Mouse (Mus musculus) adrenal gland, postnatal 36 days (tissue): ENCODE data around the gene Gpr107. TPM values are rescaled to one million over a fixed set of nuclear protein-coding genes. Genes with fewer than 3 reads are reported as not detected.

Experiments used
- DNase-seq, 2 experiments: peaks; one replicate each; pipeline ENCODE4 v3.0.0; 2021; ENCODE audit warnings: mixed read lengths in 1 of 2
- total RNA-seq, 2 experiments: library from RNA; stranded (reverse); gene quantifications; 2 replicates each; pipeline ENCODE4 v1.2.3; 2021

Gene Gpr107
- total RNA-seq, 2 experiments from 2014 or later: 58.5 to 63.4 TPM

DNA sequence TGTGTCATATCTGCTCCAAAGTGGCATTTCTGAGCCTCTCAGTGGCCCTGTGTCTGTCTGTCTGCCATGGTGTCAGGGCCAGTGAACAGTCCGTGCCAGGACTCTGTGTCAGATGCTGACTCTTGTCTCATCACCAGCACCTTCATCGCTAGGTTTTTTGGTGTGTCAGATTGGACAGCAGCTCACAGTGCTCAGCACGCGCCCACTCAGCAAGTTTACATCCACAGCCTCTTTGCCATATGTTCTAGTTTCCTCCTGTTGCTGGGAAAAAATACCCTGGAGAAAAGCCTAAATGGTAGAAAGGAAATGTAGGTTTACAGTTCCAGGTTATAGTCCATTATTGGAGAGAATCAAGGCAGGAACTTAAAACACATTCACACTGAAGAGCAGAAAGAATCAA, 46.5 kb downstream of the Gpr107 start:
- DNase-seq: no peak

DNA sequence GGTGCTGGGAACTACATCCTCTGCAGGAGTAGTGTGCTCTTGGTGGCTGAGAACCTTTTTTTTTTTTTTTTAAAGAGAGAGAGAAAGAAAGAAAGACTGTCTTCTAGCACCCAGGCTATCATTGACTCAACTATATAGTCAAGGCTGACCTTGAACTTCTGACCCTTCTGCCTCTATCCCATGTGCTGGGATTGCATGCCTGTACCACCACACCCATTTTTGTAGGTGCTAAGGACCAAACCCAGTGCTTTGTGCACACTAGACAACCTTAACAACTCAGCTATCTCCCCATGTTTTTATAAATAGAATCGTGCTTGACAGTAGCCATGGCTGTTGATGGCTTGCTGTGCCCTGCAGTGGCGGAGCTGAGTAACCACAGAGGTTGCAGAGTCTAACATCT, 47.9 kb downstream of the Gpr107 start:
- DNase-seq: no peak

DNA sequence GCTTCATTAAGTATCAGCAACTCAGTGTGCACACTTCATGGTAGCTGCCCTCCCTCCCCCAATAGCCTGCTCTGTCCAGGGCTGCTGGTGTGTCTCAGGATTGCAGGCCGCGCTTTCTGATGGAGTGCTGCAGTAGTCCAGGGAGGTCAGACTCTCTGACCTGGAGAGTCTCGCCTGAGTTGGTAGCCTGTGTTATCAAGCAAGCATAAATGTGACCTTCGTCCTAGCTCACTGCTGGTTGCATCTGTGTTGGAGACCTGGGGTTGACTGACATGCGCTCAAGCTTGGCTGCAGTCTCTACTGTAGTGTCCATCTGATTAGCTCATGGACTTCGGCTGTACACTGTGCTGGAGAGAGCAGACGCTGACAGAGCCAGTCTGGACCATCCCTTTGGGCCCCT, 49.7 kb downstream of the Gpr107 start:
- DNase-seq: no peak

DNA sequence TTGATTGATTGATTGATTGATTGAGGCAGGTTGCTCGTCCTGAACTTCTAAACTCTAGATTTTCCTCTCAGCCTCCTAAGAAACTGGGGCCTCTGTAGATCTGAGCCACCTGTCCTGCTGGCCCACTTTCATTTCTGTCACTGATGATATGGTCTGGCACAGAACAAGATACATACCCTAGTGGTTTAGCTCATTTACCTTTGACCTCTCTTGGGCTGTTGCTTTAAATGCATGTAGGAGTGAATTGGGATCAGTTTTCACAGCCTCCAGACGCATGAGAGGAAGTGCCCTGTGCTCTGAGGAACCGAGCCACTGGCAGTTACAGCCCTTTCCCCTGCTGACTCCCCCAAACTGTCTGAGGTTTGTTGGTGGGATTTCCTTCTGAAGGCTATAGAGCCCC, 50.2 kb downstream of the Gpr107 start:
- no peak for DNase-seq

DNA sequence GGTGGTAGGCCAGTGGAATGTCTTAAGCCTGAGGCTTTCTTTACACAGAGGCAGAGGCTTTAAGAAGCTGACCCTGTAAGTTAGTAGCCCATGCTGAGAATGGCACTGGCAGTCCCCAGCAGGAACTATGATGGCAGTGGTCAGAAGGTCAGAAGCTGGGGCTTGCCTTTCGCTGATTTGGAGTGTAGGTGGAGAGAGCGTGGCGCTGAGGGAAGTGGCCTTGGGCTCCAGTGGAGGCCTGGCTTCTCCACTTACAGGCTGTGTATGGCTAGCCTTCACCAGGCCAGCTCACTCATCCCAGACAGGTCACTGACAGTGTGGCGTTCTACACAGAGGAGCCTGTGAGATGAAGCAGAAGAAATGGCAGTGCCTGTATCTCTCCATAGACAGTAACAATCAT, 50.8 kb downstream of the Gpr107 start:
- peak; percentile 59 to 63 for DNase-seq

DNA sequence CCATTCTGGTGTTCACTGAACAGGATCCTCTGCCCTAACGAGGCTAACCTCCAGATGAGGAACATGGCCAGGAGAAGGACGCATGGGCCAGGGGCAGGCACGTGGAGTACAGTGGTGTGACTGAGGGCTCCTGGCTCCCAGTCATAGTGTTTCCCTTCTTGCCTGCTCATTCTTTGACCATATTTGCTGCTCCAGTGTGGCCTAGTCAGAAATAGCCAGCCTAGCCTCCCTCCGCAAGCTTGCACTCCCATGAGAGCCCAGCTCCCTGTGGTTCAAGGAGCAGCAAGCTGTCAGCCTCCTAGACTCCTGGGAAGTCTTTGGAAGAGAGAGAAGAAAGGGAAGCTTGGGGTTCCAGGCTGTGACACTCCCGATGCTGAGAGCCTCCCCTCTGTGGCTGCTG, 52.6 kb downstream of the Gpr107 start:
- no peak for DNase-seq

DNA sequence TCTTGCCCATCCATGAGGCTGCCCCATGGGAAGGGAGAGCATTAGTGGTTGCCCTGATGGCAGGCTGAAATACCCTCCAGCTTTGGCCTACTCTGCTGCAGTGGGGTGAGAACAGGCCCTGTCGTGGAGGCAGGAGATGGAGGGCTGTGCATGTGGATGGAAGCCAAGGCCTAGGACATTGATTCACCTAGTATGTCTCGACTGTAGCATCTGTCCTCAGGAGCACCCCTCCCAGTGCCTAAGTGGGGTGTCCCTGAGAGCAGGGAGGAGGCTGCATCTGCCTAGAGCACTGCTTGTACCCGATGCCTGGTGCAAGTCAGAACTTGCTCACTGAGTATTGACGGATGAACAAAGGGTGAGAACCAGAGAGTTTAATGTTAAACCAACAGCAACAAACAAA, 54.1 kb downstream of the Gpr107 start:
- DNase-seq: peak; percentile 22 to 42

DNA sequence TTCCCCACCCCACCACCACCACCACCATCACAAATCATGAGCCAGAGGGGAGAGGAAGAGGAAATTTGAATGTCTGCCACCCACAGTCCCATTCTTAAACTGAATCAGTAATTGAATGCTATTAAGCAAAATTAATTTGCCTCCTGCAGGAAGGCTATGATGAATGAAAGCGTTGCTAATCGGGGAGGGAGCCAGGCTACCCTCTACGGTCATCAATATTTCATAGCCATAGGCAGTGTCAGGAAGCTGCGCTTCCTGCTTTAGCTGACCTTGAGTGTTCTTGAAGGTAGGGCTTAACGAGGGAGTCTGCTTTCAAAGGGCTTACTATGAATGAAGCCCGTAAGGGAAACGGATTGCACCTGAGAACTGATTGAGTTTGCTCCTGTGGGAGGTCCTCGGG, 54.8 kb downstream of the Gpr107 start:
- DNase-seq: no peak

DNA sequence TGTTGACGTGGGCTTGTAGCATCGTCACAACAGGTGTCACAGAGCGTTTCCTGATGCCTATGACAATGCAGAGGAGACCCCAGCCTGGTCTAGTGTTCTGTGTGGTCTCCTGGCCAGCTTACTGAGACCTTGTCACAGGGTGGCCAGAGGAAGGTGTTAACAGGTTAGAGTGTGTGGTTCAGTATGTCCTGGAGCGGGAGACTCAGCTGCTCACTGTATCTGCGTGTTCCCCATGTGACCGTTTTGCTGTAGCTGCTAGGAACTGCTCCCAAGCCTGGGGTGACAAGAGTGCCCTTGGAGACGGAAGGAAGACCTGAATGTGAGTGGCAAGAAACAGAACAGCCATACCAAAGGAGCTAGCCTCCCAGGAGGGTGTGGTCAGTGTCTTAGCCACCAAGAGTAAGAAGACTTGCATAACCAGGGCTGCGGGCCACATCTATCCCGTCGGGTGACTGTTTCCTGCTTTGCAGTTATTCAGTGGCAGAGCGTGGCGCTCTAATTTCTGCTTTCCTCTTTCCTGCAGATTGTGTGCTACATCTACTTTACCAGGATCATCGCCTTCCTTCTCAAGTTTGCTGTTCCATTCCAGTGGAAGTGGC, 56.5 kb downstream of the Gpr107 start:
- no peak for DNase-seq

DNA sequence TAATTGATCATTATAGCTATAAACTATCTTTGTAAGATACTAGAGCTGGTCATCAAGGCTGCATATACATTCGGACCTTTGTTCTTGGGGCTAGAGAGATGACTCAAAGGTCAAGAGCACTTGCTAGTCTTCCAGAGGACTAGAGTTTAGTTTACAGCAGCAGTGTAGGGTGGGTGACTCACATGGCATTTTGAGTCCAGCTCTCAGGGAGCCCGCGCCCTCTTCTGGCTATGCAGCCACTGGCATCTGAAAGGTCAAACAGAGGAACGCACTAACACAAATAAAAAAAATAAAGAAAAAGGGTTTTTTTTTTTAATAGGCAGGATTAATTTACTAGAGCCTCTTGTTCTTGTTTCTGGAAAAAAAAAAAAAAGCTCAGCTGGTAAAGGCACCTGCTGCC, 57.4 kb downstream of the Gpr107 start:
- peak; percentile 78 to 84 for DNase-seq

DNA sequence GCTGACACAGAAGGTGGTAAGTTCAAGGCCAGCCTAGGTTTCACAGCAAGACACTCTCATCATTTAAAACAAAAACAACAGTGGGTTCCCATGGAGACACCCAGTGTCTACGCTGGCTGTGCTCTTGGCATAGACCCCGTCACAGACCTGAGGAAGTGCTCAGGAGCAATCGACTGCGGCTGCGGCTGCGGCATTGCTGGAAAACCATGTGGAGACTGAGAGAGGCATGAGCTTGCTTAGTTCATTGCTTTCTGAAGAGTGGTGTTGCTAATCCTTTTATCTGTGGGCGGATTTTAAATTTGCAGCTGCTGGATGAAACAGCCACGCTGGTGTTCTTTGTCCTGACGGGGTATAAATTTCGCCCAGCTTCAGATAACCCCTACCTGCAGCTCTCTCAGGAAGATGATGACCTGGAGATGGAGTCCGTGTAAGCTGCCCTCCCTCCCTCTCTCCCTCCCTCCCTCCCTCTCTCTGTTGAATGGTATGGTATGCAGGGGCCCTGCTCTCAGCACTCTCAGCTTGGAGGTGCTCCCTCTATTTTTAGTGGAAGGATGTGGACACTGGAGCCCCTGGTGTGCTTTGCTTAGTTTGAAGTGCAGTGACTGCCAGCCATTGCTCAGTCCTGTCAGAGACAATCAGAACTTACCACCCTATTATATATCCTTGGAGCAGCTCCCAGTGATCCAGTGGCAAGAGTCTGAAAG, 58.2 kb downstream of the Gpr107 start:
- DNase-seq: no peak

DNA sequence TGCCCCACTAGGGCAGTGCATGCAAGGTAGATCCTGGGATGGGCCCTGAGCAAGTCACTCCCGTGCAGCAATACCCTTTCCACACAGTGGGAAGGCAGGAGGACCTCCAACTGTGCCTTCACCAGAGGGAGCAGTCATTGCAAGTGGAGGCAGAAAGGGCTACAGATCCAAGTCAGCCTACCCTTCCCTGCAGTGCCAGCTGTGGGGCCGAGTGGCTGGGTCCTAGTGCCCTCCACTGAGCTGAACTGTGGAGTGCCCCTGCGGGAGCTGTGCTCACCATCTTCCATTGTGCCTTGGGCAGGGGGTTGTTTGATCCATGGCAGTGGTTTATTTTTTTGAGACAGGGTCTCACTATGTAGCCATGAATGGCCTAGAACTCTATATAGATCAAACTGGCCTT, 59.1 kb downstream of the Gpr107 start:
- DNase-seq: no peak

DNA sequence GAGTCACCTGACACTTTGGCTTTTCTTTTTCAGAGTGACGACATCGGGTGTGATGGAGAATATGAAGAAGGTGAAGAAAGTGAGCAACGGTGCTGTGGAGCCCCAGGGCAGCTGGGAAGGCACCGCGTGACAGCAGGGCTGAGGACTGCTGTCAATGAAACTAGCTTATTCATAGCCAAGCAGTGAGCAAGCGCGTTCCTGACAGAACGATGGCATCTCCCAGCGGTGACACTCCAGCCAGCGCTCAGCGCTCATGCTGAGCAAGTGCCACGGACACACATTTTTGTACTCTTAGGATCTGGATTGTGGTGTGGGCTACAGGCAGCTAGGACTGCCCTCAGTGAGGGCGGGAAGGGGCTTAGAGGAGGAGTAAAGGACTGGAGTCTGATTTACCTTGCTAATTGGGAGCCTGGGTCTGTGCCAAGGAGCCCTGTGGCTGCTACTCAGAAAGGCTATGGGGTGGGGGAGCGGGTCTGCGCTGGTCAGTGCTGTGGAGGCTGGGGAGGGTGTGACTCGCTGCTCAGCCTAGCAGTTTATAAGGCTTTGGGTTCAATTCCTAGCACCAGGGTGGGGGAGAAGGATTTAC, 62.2 kb downstream of the Gpr107 start:
- DNase-seq: no peak

DNA sequence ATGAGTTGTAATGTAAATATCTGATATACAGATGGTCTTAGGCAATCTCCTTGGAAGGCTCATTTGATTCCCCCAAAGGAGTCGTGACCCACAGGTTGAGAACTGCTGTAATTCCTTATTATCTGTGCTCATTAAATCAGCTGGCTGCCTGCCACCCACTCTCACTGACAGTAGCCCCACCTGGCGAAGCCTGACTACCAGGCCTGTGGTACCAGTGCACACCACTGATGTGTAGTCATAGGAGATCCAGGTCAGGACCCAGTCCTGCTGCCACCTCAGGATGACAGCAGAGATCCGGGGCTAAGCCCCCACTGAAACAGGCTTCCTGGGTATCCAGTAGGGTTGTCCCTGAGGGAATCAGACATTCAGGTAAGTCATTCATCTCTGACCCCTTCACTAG, 66.5 kb downstream of the Gpr107 start:
- no peak for DNase-seq

DNA sequence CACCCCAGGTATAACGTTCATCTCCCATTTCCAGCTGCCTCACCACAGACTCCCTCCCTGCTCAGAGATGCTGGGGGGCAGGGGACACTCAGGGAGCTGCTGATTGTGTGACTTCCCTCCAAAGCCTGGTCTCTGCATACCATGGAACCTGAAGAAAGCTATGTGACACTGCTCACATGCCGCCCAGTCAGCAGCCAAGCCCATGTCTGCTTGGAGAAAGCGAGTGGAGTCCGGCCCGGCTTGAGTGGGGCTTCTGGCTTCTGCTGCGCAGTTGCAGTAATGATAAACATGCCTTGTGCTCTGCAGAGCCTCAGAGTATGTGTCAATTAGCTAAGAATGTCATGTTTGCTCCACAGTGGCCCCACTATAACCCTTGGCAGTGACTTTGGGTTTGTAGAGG, 67.4 kb downstream of the Gpr107 start:
- DNase-seq: no peak

DNA sequence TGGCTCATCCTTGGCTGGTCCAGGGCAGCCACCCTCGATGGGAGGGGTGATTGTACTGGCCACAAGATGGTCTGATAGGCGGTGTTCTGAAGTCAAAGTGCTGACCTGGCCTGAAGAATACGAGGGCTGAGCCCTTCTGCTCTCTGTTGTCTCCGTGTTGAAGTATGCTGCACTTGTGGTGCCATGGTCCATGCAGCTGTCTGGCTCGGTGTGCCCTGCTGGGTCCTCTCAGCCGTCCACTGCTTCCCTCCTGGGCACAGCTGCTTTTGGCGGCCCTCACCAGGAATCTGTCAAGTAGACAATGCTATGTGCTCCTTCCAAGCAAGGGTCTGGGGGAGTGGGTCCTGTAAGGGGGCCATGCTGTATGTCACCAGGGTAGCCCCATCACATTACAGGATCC, 68.7 kb downstream of the Gpr107 start:
- no peak for DNase-seq

DNA sequence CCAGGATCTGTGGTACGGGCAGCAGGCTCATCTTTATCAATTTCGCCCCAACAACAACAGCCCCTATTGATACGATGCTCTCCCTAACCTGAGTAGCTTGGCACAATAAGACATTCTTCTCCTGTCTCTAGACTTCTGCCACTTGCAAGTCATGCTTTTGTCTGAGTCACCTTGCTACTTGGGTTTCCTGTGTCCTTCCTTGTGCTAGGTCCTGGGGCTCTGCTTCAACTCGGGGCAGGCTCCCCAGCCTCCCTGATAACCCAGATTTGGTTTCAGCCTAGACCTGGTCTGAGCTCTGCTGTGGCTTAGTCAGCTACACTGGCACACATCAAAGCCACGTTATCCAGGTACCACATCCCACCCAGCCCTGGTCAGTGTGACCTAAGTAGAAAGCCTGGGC, 69.5 kb downstream of the Gpr107 start:
- no peak for DNase-seq

DNA sequence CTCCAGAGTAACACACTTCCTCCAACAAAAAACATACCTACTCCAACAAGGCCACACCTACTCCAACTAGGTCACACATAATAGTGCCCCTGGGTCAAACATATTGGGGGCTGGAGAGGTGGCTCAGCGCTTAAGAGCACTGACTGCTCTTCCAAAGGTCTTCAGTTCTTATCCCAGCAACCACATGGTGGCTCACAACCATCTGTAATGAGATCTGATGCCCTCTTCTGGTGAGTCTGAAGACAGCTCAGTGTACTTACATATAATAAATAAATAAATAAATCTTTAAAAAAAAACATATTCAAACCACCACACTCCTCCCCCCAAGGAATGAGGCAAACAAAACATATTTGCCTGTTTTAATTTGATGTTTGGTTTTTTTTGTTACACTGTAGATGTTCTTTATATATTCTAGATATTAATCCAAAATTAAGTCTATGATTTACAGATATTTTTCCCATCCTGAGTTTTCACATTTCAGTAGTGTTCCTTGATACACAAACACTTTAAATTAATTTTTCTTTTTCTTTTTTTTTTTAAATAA, 76.7 kb downstream of the Gpr107 start:
- DNase-seq: no peak

DNA sequence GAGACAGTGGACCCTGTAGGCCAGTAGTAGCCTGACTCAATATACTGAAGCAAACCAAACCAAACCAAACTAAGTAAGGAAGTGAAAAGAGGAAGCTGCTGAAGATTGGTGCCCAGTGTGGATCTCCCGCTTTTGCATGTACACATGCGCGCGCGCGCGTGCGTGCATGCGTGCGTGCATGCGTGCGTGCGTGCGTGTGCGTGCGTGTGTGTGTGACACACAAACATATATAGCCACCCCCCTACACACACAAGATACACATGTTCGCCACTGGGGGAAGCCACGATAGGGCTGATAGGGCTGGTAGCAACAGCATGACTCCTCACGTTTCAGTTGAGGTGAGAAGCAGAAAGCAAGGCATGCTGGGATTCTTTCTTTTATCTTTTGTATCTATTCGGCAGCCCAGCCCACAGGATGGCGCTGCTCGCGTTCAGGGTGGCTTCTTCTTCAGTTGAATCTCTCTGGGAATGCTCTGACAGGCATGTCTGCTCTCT, 87.1 kb downstream of the Gpr107 start:
- DNase-seq: peak in 1 of 2 experiments; percentile 51

DNA sequence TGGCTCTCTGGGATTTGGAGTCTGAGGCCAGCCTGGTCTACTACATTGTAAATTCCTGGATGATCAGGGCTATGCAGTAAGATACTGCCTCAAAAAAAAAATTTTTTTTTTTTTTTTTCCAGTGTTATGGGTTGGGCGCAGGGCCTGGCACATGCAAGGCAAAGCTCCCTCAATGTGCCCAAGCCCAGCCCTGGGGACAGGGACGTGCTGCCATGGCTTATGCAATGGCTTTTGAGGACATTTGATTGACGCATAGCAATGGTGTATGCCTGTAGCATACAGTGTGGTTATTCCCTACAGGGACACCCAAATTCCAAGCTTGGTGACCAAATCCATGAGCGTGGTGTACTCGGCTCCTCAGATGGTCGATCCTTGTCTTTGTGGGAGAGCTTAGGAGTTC, 87.7 kb downstream of the Gpr107 start:
- DNase-seq: no peak

DNA sequence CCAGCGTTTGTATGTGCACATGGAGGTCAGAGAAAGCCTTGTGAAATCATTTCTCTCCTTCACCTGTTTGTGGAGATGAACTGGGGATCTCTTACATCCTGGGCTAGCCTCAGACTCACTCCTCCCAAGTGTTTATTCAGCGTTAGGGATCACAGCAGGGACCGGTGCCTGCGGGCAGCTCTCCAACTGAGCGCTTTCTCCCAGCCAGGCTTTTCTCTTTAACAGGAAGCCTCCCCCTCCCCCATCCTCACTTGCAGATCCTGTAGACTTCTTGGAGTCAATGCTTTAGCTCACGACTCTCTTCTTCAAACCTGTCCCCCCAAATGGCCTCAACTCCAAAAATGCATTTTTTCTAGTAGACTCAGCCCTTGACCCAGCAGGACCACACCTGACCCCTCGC, 89.5 kb downstream of the Gpr107 start:
- no peak for DNase-seq

DNA sequence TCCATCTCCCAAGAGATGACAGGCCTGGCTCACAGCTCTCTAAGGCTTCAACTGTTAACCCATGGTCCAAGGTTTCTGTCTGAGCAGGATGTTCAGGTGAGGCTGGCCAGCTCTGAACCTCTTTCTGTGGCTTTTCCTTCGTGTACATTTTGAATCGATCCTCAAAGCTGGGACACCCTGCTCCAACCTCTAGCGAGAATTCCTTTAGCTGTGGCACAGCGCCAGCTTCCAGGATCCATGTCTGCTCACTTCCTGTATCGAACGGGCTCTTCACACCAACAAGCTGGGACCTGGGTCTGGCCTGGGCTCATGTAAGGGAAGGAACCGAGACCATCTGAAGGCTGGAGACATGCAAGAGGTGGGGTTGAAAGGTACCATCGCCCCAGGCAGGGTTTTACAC, 92.1 kb downstream of the Gpr107 start:
- no peak for DNase-seq

DNA sequence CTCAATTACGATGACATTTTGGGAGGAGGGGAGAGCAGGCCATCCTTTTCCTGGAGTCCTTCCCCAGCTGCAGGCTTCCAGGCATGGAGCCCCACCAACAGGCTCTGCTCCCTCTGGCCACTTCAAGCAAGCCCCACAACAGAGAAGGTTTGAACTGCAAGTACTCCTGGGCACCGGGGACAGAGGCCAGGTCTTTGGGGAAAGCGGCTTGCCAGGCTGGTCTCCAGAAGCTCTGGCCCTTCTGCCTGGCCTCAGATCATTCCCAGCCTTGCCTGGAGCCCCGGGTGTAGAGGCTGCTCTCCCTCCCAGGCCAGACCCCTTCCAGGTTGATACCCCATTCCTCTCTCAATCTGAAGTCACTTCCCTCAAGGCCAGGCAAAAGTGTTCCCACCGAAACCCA, 92.9 kb downstream of the Gpr107 start:
- no peak for DNase-seq
